Mouse (Mus musculus): ENCODE data around the gene Ftsj3.

DNA sequence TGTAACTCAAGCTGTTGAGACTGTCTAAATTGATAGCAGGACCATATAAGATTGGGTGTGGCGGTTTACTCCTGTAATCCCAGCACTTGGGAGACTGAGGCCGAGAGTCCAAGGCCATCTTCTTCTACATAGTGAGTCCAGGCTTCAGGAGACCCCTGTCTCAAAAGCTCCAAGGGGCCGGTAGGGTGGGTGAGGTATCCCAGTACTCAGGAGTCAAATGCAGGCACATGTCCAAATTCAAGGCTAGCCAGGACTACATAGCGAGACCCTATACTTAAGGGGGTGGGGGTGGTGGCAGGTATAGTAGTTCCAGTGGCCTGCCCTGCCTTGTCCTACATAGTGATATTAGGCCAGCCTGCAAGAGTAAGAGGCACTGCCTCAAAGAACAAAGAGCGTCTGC is 41.0 kb downstream of the Ftsj3 start:
- TF ChIP-seq GATA1 (IDR thresholded peaks at IDR 0.05; ENCODE audit: low read length) = no peak
- TF ChIP-seq TAL1 (IDR thresholded peaks at IDR 0.05; ENCODE audit: low read length) = no peak

All from erythroblast, embryonic 14.5 days (primary cell).